Mouse (Mus musculus) cerebellum, postnatal 36 days (tissue): ENCODE data around the gene 1700021F07Rik.

ENCODE experiments used
- DNase-seq, 2 experiments: peaks; one replicate each; pipeline ENCODE4 v3.0.0; 2021 to 2022; ENCODE audit warnings: mixed read lengths in 2 of 2

The 1700021F07Rik gene

GRCm38 (mm10) chr2:173563336-173563735, 41.0 kb downstream of the 1700021F07Rik start:
- no peak for DNase-seq

GRCm38 (mm10) chr2:173564179-173564578, 41.8 kb downstream of the 1700021F07Rik start:
- no peak for DNase-seq
